Mouse (Mus musculus): Measurements from ENCODE around the gene Nectin2. TPM values are rescaled to one million over a fixed set of nuclear protein-coding genes. Genes with fewer than 3 reads are reported as not detected.

Nectin2 gene
- polyA plus RNA-seq, 1 experiment from 2014 or later, result 86.6 TPM

GRCm38 (mm10) chr7:19681202-19681694 is 69.0 kb downstream of the Nectin2 start, which contains the start of the genes Gm44805 and Apoc4:
Gene Gm44805 (minus strand): TSS chr7:19681423.
Gene Apoc4 (minus strand): TSS chr7:19681479.
- Histone ChIP-seq H3K9me3 (replicated peaks) (no peaks in the 10 kb centered on the region), H3K9ac (no peak within 1 kb of the TSS), H3K27ac (replicated peaks) (no peak within 1 kb of the TSS), H3K4me3 (replicated peaks) (no peak within 1 kb of the TSS), H3K4me1 (peaks cover 3% of the 10 kb centered on the region; the same call in 1 of the 2 replicates), H3K4me2 (replicated peaks) (no peak within 1 kb of the TSS), H3K27me3 (no peaks in the 10 kb centered on the region), H3K36me3 (no peaks in the 10 kb centered on the region)
- no peak for ATAC-seq (ENCODE audit: insufficient number of reproducible peaks, low FRiP score, low TSS enrichment, low read depth)
- WGBS, result 61% methylated on average over 8 of the region's 8 CpGs

- Histone ChIP-seq H3K9ac (no peak overlapping the region), H3K4me1 (peaks cover 3% of the 10 kb centered on the region; the same call in 1 of the 2 replicates), H3K27me3 (no peaks in the 10 kb centered on the region), H3K27ac (replicated peaks) (no peak overlapping the region), H3K4me3 (replicated peaks) (no peak overlapping the region), H3K4me2 (replicated peaks) (no peak overlapping the region), H3K9me3 (replicated peaks) (no peaks in the 10 kb centered on the region), H3K36me3 (no peaks in the 10 kb centered on the region)
- ATAC-seq (ENCODE audit: insufficient number of reproducible peaks, low FRiP score, low TSS enrichment, low read depth), result no peak
- 85% methylated on average over 2 of the region's 2 CpGs for WGBS
Observed at GRCm38 (mm10) chr7:19680702-19681101, 69.6 kb downstream of the Nectin2 start.

- no peak overlapping the region for H3K27ac ChIP-seq (replicated peaks)
- H3K4me3 ChIP-seq (replicated peaks), result no peak overlapping the region
- no peaks in the 10 kb centered on the region for H3K36me3 ChIP-seq
- H3K27me3 ChIP-seq, result no peaks in the 10 kb centered on the region
- no peak for ATAC-seq (ENCODE audit: insufficient number of reproducible peaks, low FRiP score, low TSS enrichment, low read depth)
- peaks cover 3% of the 10 kb centered on the region; the same call in 1 of the 2 replicates for H3K4me1 ChIP-seq
- H3K9ac ChIP-seq, result no peak overlapping the region
- 78% methylated on average over 3 of the region's 3 CpGs for WGBS
- H3K9me3 ChIP-seq (replicated peaks), result no peaks in the 10 kb centered on the region
- H3K4me2 ChIP-seq (replicated peaks), result no peak overlapping the region
Observed at GRCm38 (mm10) chr7:19678901-19679300, 71.4 kb downstream of the Nectin2 start.

- 60% methylated on average over 8 of the region's 8 CpGs for WGBS
- Histone ChIP-seq H3K4me1 (no peaks in the 10 kb centered on the region), H3K9ac (no peak within 1 kb of the TSS), H3K27ac (replicated peaks) (no peak within 1 kb of the TSS), H3K4me2 (replicated peaks) (no peak within 1 kb of the TSS), H3K36me3 (no peaks in the 10 kb centered on the region), H3K27me3 (no peaks in the 10 kb centered on the region), H3K9me3 (replicated peaks) (no peaks in the 10 kb centered on the region), H3K4me3 (replicated peaks) (no peak within 1 kb of the TSS)
- no peak for ATAC-seq (ENCODE audit: insufficient number of reproducible peaks, low FRiP score, low TSS enrichment, low read depth)
Observed at GRCm38 (mm10) chr7:19677872-19678271, 72.4 kb downstream of the Nectin2 start, which contains the start of gene Apoc2. Gene Apoc2 (minus strand): TSS chr7:19677941.

GRCm38 (mm10) chr7:19676662-19677061 is 73.6 kb downstream of the Nectin2 start:
- no peaks in the 10 kb centered on the region for H3K27me3 ChIP-seq
- no peak for ATAC-seq (ENCODE audit: insufficient number of reproducible peaks, low FRiP score, low TSS enrichment, low read depth)
- H3K27ac ChIP-seq (replicated peaks), result no peak overlapping the region
- no peaks in the 10 kb centered on the region for H3K9me3 ChIP-seq (replicated peaks)
- H3K4me3 ChIP-seq (replicated peaks), result no peak overlapping the region
- no peaks in the 10 kb centered on the region for H3K36me3 ChIP-seq
- no peaks in the 10 kb centered on the region for H3K4me1 ChIP-seq
- no peak overlapping the region for H3K9ac ChIP-seq
- WGBS, result 62% methylated on average over 1 of the region's 1 CpGs
- H3K4me2 ChIP-seq (replicated peaks), result no peak overlapping the region

GRCm38 (mm10) chr7:19675824-19676223 is 74.5 kb downstream of the Nectin2 start:
- ATAC-seq (ENCODE audit: insufficient number of reproducible peaks, low FRiP score, low TSS enrichment, low read depth), result no peak
- 83% methylated on average over 10 of the region's 10 CpGs for WGBS
- no peak overlapping the region for H3K27ac ChIP-seq (replicated peaks)

GRCm38 (mm10) chr7:19673083-19673699 is 77.1 kb downstream of the Nectin2 start:
- H3K9ac ChIP-seq, result no peak overlapping the region
- no peaks in the 10 kb centered on the region for H3K27me3 ChIP-seq
- no peaks in the 10 kb centered on the region for H3K9me3 ChIP-seq (replicated peaks)
- peaks cover 6% of the 10 kb centered on the region for H3K4me1 ChIP-seq
- no peak overlapping the region for H3K4me3 ChIP-seq (replicated peaks)
- H3K4me2 ChIP-seq (replicated peaks), result no peak overlapping the region
- 57% methylated on average over 14 of the region's 14 CpGs for WGBS
- H3K27ac ChIP-seq (replicated peaks), result no peak overlapping the region
- no peak for ATAC-seq (ENCODE audit: insufficient number of reproducible peaks, low FRiP score, low TSS enrichment, low read depth)
- no peaks in the 10 kb centered on the region for H3K36me3 ChIP-seq

More at GRCm38 (mm10) chr7:19675824-19676223, 74.5 kb downstream of the Nectin2 start:
- no peaks in the 10 kb centered on the region for H3K27me3 ChIP-seq
- no peak overlapping the region for H3K4me3 ChIP-seq (replicated peaks)
- no peak overlapping the region for H3K9ac ChIP-seq
- no peaks in the 10 kb centered on the region for H3K4me1 ChIP-seq
- H3K36me3 ChIP-seq, result no peaks in the 10 kb centered on the region
- no peaks in the 10 kb centered on the region for H3K9me3 ChIP-seq (replicated peaks)
- no peak overlapping the region for H3K4me2 ChIP-seq (replicated peaks)

- Histone ChIP-seq H3K4me3 (replicated peaks) (no peak overlapping the region), H3K9ac (no peak overlapping the region), H3K36me3 (no peaks in the 10 kb centered on the region), H3K4me2 (replicated peaks) (no peak overlapping the region), H3K4me1 (peaks cover 6% of the 10 kb centered on the region), H3K27me3 (no peaks in the 10 kb centered on the region), H3K9me3 (replicated peaks) (no peaks in the 10 kb centered on the region), H3K27ac (replicated peaks) (no peak overlapping the region)
- WGBS, result 60% methylated on average over 10 of the region's 10 CpGs
- no peak for ATAC-seq (ENCODE audit: insufficient number of reproducible peaks, low FRiP score, low TSS enrichment, low read depth)
Observed at GRCm38 (mm10) chr7:19671511-19671910, 78.8 kb downstream of the Nectin2 start.

- Histone ChIP-seq H3K4me2 (replicated peaks) (peak overlapping the region; percentile 37), H3K9ac (peak overlapping the region; percentile 37; the same call in 1 of the 2 replicates), H3K4me3 (replicated peaks) (peak overlapping the region; percentile 11; the same call in 1 of the 2 replicates), H3K27me3 (no peaks in the 10 kb centered on the region), H3K36me3 (no peaks in the 10 kb centered on the region), H3K4me1 (peaks cover 13% of the 10 kb centered on the region), H3K27ac (replicated peaks) (peak overlapping the region; percentile 71; the same call in 1 of the 2 replicates), H3K9me3 (replicated peaks) (no peaks in the 10 kb centered on the region)
- 4% methylated on average over 10 of the region's 10 CpGs for WGBS
- ATAC-seq (ENCODE audit: insufficient number of reproducible peaks, low FRiP score, low TSS enrichment, low read depth), result peak; percentile 68
Observed at GRCm38 (mm10) chr7:19668947-19669721, 81.1 kb downstream of the Nectin2 start.

- peaks cover 21% of the 10 kb centered on the region for H3K4me1 ChIP-seq
- no peak for ATAC-seq (ENCODE audit: insufficient number of reproducible peaks, low FRiP score, low TSS enrichment, low read depth)
- no peak overlapping the region for H3K27ac ChIP-seq (replicated peaks)
- H3K4me3 ChIP-seq (replicated peaks), result no peak overlapping the region
- no peak overlapping the region for H3K9ac ChIP-seq
- 77% methylated on average over 2 of the region's 2 CpGs for WGBS
- H3K27me3 ChIP-seq, result no peaks in the 10 kb centered on the region
- no peak overlapping the region for H3K4me2 ChIP-seq (replicated peaks)
- no peaks in the 10 kb centered on the region for H3K9me3 ChIP-seq (replicated peaks)
- no peaks in the 10 kb centered on the region for H3K36me3 ChIP-seq
Observed at GRCm38 (mm10) chr7:19667434-19667833, 82.8 kb downstream of the Nectin2 start.

- no peak overlapping the region for H3K4me2 ChIP-seq (replicated peaks)
- WGBS, result 67% methylated on average over 3 of the region's 3 CpGs
Observed at GRCm38 (mm10) chr7:19666750-19667149, 83.5 kb downstream of the Nectin2 start.

More at GRCm38 (mm10) chr7:19666750-19667149, 83.5 kb downstream of the Nectin2 start:
- no peaks in the 10 kb centered on the region for H3K9me3 ChIP-seq (replicated peaks)
- peaks cover 21% of the 10 kb centered on the region for H3K4me1 ChIP-seq
- H3K4me3 ChIP-seq (replicated peaks), result no peak overlapping the region
- no peak overlapping the region for H3K9ac ChIP-seq
- ATAC-seq (ENCODE audit: insufficient number of reproducible peaks, low FRiP score, low TSS enrichment, low read depth), result no peak
- H3K36me3 ChIP-seq, result peaks cover 3% of the 10 kb centered on the region; the same call in 1 of the 2 replicates
- H3K27ac ChIP-seq (replicated peaks), result no peak overlapping the region
- H3K27me3 ChIP-seq, result no peaks in the 10 kb centered on the region
